Mouse (Mus musculus) brain, embryonic 14.5 days (tissue): Measurements from ENCODE around the gene Gm3336.

Experiments used
- CTCF ChIP-seq: fragments of 200-500 bp; IDR thresholded peaks from 2 replicates; pipeline ENCODE4 v1.5.1; 2012; ENCODE audit warnings: inconsistent platforms, mild to moderate bottlenecking, moderate library complexity, borderline replicate concordance; ENCODE audit not compliant: insufficient read depth, insufficient read length; ENCODE audit errors: extremely low read depth
- POLR2A ChIP-seq: fragments of 200-500 bp; IDR thresholded peaks from 2 replicates; pipeline ENCODE4 v1.6.1; 2012; ENCODE audit warnings: mild to moderate bottlenecking, inconsistent platforms, borderline replicate concordance; ENCODE audit not compliant: poor library complexity, insufficient read depth, insufficient read length, severe bottlenecking; ENCODE audit errors: extremely low read depth

DNA sequence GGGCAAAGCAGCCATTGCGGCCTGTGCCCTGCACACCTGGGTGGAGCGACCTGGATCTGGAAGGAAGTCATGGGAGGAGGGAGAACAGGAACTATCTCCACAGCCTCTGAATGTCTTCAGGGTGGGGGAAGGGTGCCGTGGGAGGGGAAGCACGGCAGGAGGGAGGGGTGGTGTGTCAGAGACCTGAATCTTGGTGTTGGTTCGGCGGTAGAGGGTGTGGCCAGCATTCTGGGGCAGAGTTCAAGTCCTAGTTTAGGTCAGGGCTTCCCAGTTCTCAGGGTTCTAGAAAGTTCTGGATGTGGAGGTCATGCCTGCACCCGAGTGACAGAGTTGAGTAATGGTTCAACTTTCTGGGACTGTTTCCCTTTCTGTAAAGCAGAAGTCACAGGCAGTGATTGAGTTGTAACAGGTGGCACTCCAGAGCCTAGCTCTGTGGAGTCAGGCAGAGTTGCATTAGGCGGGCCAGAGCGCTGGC is 1.5 kb downstream of the Gm3336 start:
- TF ChIP-seq POLR2A (no peak), CTCF (no peak)
